Mouse (Mus musculus) midbrain, postnatal 0 days (tissue): ENCODE results near the gene Gpt2. TPM values are rescaled to one million over a fixed set of nuclear protein-coding genes. Genes with fewer than 3 reads are reported as not detected.
A peak's percentile ranks its signal among the peaks of the same experiment; 100 is the strongest.

ENCODE experiments used
- ATAC-seq: fragments of 200-750 bp; cut with Nextera tagmentation; 2 replicates; pipeline ENCODE4 v1.8.0; 2017; ENCODE audit warnings: moderate number of reproducible peaks, mild to moderate bottlenecking, moderate TSS enrichment, moderate library complexity; ENCODE audit not compliant: low FRiP score
- DNase-seq: peaks from one replicate; pipeline ENCODE4 v3.0.0-alpha.2; 2015; ENCODE audit warnings: low spot score
- H3K27ac ChIP-seq: fragments of 300-500 bp; sonication (generic); 2 replicates; pipeline ENCODE4 v1.5.1; 2014; ENCODE audit warnings: low read depth, mild to moderate bottlenecking, low read length, mixed read lengths
- H3K27me3 ChIP-seq: fragments of 300-500 bp; sonication (generic); 2 replicates; pipeline ENCODE4 v1.6.1; 2014; ENCODE audit warnings: low read length, control low read depth, mixed read lengths; ENCODE audit not compliant: insufficient read depth
- H3K36me3 ChIP-seq: fragments of 300-500 bp; sonication (generic); 2 replicates; pipeline ENCODE4 v1.6.1; 2014; ENCODE audit warnings: low read length, control low read depth, mixed read lengths; ENCODE audit not compliant: insufficient read depth
- H3K4me1 ChIP-seq: fragments of 300-500 bp; sonication (generic); 2 replicates; pipeline ENCODE4 v1.6.1; 2014; ENCODE audit warnings: mild to moderate bottlenecking, control low read depth, antibody characterized with exemption, low read length, mixed read lengths; ENCODE audit not compliant: insufficient read depth
- H3K4me2 ChIP-seq: fragments of 300-500 bp; sonication (generic); 2 replicates; pipeline ENCODE4 v1.6.1; 2014; ENCODE audit warnings: low read depth, mild to moderate bottlenecking, low read length, mixed read lengths; ENCODE audit not compliant: poor library complexity, severe bottlenecking
- H3K4me3 ChIP-seq: fragments of 300-500 bp; sonication (generic); 2 replicates; pipeline ENCODE4 v1.5.1; 2014; ENCODE audit warnings: low read depth, mild to moderate bottlenecking, low read length, moderate library complexity
- H3K9ac ChIP-seq: fragments of 300-500 bp; sonication (generic); replicated peaks from 2 replicates; pipeline ENCODE4 v1.6.1; 2014; ENCODE audit warnings: mild to moderate bottlenecking, low read length, moderate library complexity, mixed read lengths; ENCODE audit not compliant: poor library complexity, severe bottlenecking
- H3K9me3 ChIP-seq: fragments of 300-500 bp; sonication (generic); 2 replicates; pipeline ENCODE4 v1.6.1; 2016; ENCODE audit warnings: low read length, control low read depth
- CTCF ChIP-seq: IDR thresholded peaks from 2 replicates; pipeline ENCODE4 v1.5.1; 2016; ENCODE audit warnings: antibody characterized with exemption, mild to moderate bottlenecking
- WGBS: fragments of 180-500 bp; shearing (Covaris S2); extraction: QIAGEN DNeasy Blood & Tissue Kit; methylation state at CpG from one replicate; pipeline ENCODE4 v1.1.7; 2014; 5-methylcytosine and 5-hydroxymethylcytosine counted together
- polyA plus RNA-seq: library from polyadenylated mRNA; unstranded; fragments of >200 nt; fragmentation: Nextera tagmentation; extraction: Ambion mirVana; gene quantifications from 2 replicates; pipeline ENCODE4 v1.2.1, GENCODE M21; 2015
- total RNA-seq: library from RNA; depleted of rRNA; stranded (reverse); fragments of >200 nt; gene quantifications from 2 replicates; pipeline ENCODE4 v1.2.3, GENCODE M21; 2014

Gene Gpt2
- total and polyA plus RNA-seq, 2 experiments from 2014 or later = 29.2 to 69.4 TPM

DNA sequence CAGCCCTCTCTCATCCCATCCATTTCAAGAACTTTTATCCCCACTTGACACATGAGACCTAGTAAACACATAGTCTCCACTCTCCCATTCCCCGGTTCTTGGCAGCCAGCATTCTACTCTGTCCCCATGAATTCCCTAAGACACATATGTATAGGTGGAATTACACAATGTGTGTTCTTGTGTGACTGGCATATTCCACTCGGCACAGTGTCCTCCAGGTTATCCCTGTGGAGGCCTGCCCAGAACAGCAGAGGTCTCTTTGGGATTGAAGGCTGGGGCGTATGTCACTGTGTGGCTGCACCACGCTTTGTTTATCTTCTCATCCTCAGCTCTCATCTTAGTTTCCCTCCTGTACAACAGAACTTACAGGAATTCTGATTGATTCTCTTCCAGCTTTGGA, 28.2 kb downstream of the Gpt2 start:
- H3K9ac ChIP-seq = no peak overlapping the region
- peaks cover 90% of the 10 kb centered on the region for H3K36me3 ChIP-seq
- no peaks in the 10 kb centered on the region for H3K9me3 ChIP-seq
- H3K4me2 ChIP-seq = no peak overlapping the region
- WGBS = 96% methylated on average over 4 of the region's 4 CpGs
- TF ChIP-seq CTCF = no peak
- ATAC-seq (no peak), DNase-seq (no peak)
- no peaks in the 10 kb centered on the region for H3K27me3 ChIP-seq
- no peak overlapping the region for H3K27ac ChIP-seq
- H3K4me3 ChIP-seq = no peak overlapping the region
- H3K4me1 ChIP-seq = no peaks in the 10 kb centered on the region

DNA sequence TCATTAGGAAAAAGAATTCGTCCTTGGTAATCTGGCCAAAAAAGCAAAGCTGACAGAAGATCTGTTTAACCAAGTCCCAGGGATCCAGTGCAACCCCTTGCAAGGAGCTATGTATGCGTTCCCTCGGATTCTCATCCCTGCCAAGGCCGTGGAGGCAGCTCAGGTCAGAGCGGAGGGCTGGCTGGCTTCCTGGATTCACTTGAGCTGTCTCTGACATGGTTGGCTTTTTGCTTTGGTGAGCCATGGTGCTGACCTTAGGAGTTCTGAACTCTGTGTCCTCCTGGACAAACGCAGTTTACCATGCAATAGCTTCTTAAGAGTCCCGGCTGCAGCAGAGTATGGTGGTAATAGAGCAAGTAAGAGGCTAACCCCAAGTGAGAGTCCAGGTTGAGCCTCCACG, 29.0 kb downstream of the Gpt2 start:
- no peak overlapping the region for H3K4me2 ChIP-seq
- H3K36me3 ChIP-seq = peaks cover 83% of the 10 kb centered on the region
- H3K4me1 ChIP-seq = no peaks in the 10 kb centered on the region
- no peak for TF ChIP-seq CTCF
- 93% methylated on average over 8 of the region's 8 CpGs for WGBS
- no peak overlapping the region for H3K9ac ChIP-seq
- H3K27ac ChIP-seq = no peak overlapping the region
- no peaks in the 10 kb centered on the region for H3K9me3 ChIP-seq
- H3K4me3 ChIP-seq = no peak overlapping the region
- ATAC-seq = no peak
- no peak for DNase-seq
- no peaks in the 10 kb centered on the region for H3K27me3 ChIP-seq

DNA sequence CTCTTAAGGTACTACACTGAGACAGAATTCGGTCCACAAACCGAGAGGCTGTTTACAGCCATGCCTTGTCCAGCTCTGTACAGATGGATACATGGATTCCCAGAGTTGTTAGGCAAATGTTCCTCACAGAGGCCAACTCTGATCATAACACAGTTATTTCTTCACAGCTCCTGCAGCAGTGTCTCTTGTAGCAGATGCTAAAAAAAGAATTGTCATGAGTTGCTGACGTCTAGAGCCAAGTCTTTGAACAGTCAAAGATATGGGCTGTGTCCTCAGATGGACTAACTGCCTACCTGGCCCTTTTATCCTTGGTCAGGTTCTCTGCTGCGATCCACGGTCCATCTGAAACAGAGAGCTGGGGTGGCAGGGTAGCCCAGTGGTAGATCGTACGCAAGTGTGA, 31.7 kb downstream of the Gpt2 start:
- ATAC-seq (no peak), DNase-seq (no peak)
- H3K9me3 ChIP-seq = no peaks in the 10 kb centered on the region
- no peaks in the 10 kb centered on the region for H3K4me1 ChIP-seq
- no peak overlapping the region for H3K4me3 ChIP-seq
- no peak overlapping the region for H3K27ac ChIP-seq
- H3K27me3 ChIP-seq = no peaks in the 10 kb centered on the region
- H3K9ac ChIP-seq = no peak overlapping the region
- peaks cover 63% of the 10 kb centered on the region for H3K36me3 ChIP-seq
- no peak overlapping the region for H3K4me2 ChIP-seq
- TF ChIP-seq CTCF = no peak
- 94% methylated on average over 7 of the region's 7 CpGs for WGBS

DNA sequence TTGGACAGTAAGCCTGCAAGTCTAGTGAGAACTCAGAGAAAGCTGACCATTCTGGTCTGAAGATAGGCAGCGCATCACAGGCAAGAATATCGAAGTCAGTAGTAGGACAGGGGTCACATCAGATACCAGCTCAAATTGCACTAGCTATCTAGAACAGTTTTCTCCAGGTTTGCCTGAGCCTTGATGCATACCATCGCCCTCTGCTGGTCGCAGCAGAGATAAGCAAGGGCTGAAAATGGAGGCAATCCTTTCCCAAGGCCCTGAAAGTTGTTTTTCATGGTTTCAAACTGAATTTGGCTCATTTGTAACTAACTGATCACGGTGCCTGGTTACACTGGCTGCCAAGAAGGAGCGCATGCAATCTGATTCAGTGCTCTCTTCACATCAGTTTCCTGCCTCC, 33.7 kb downstream of the Gpt2 start:
- Histone ChIP-seq H3K36me3 (peaks cover 46% of the 10 kb centered on the region), H3K27me3 (no peaks in the 10 kb centered on the region), H3K4me3 (no peak overlapping the region), H3K9ac (no peak overlapping the region), H3K27ac (no peak overlapping the region), H3K9me3 (no peaks in the 10 kb centered on the region), H3K4me1 (no peaks in the 10 kb centered on the region), H3K4me2 (no peak overlapping the region)
- no peak for ATAC-seq
- 30% methylated on average over 6 of the region's 6 CpGs for WGBS
- peak; percentile 68 for DNase-seq
- TF ChIP-seq CTCF = peak; percentile 93

DNA sequence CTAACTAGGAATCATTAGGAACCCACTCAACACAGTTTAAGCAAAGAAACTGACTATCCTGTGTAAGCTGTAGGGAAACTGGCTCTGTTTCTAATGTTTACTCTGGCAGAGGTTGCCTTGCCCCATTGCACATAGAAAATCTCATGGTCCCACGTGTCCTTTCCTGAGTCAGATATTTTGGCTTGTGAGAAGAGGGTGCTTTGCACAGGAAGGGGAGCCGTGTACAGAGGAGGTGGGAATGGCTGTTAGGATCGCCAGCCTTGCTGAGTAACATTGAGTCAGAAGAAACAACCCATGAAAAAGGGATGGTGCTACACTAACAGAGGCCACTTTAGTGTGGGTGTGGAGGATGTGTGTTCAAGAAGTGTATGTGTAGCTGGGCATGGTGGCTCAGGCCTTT, 36.6 kb downstream of the Gpt2 start:
- Histone ChIP-seq H3K27me3 (no peaks in the 10 kb centered on the region), H3K4me1 (no peaks in the 10 kb centered on the region), H3K4me2 (no peak overlapping the region), H3K9ac (no peak overlapping the region), H3K36me3 (peaks cover 19% of the 10 kb centered on the region; the same call in 1 of the 2 replicates), H3K27ac (no peak overlapping the region), H3K9me3 (no peaks in the 10 kb centered on the region), H3K4me3 (no peak overlapping the region)
- no peak for ATAC-seq
- TF ChIP-seq CTCF = no peak
- WGBS = 74% methylated on average over 3 of the region's 3 CpGs
- DNase-seq = no peak

DNA sequence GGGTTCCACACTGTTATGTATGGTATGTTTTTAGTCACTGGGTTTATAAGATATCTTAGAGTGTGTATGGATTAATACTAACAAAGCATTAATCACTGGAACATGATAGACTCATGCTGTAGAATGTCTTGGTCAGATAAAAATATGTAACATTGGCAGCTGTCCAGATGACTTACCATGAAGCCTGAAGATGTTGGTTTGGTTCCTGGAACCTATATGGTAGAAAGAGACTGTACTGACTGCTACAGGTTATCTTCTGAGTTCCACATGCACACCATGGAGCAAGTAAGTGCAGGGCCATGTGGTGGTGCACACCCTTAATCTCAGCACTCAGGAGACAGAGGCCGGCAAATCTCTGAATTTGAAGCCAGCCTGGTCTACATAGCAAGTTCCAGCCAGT, 38.3 kb downstream of the Gpt2 start:
- H3K9me3 ChIP-seq = no peaks in the 10 kb centered on the region
- no peak overlapping the region for H3K4me3 ChIP-seq
- ATAC-seq (no peak), DNase-seq (no peak)
- no peaks in the 10 kb centered on the region for H3K27me3 ChIP-seq
- 94% methylated on average over 1 of the region's 1 CpGs for WGBS
- H3K4me1 ChIP-seq = no peaks in the 10 kb centered on the region
- H3K36me3 ChIP-seq = peaks cover 7% of the 10 kb centered on the region; the same call in 1 of the 2 replicates
- H3K27ac ChIP-seq = no peak overlapping the region
- H3K9ac ChIP-seq = no peak overlapping the region
- H3K4me2 ChIP-seq = no peak overlapping the region
- no peak for TF ChIP-seq CTCF
